ENCODE assay signal across 9 mouse cellular contexts in genomic region chr14:33923168-33924070, GRCm38 (mm10). TPM values are rescaled to one million over a fixed set of nuclear protein-coding genes. Genes with fewer than 3 reads are reported as not detected.
A peak's percentile ranks its signal among the peaks of the same experiment; 100 is the strongest.
DNase-seq lines count a peak whose midpoint lies in the region; ATAC-seq and TF ChIP-seq lines count a peak whose summit lies in the region.
"Had no signal": no experiment of that assay in that cellular context is flagged by ENCODE, and none has a peak within 500 bp of the region (broad histone marks: within the 10 kb centered on the region; RNA-seq: fewer than 3 reads in every experiment).

Gene Gdf10, plus strand, starts transcription at chr14:33923587.

- peak within 1 kb of the TSS; percentile 68 for H3K9ac ChIP-seq in heart, adult 2 months (ENCODE audit: low read depth, low read length)
- H3K9ac ChIP-seq in kidney, postnatal 0 days (ENCODE audit: low read depth, low read length) = peak within 1 kb of the TSS; percentile 37
- no peak within 1 kb of the TSS for H3K9ac ChIP-seq in liver, embryonic 14.5 days (replicated peaks)

- intact Hi-C loops in heart, adult 2 months (cut with DNase I) = no loop called here

- peaks cover 7% of the 10 kb centered on the region for H3K27me3 ChIP-seq in heart, adult 2 months (ENCODE audit: control insufficient read depth, insufficient read depth, low read length)
- H3K27me3 ChIP-seq in kidney, postnatal 0 days (ENCODE audit: insufficient read depth, low read length) = peaks cover 29% of the 10 kb centered on the region
- H3K27me3 ChIP-seq in liver, embryonic 14.5 days (ENCODE audit: control insufficient read depth, insufficient read depth, low read length) = peaks cover 25% of the 10 kb centered on the region

- H3K4me2 ChIP-seq in kidney, postnatal 0 days (ENCODE audit: low read length) = peak within 1 kb of the TSS; percentile 96
- H3K4me2 ChIP-seq in liver, embryonic 14.5 days (ENCODE audit: low read depth) = peak within 1 kb of the TSS; percentile 40

- no peak within 1 kb of the TSS for H3K27ac ChIP-seq in brown adipose tissue, adult 24 weeks (replicated peaks; ENCODE audit: low read depth, low read length)
- no peak within 1 kb of the TSS for H3K27ac ChIP-seq in heart, adult 2 months
- H3K27ac ChIP-seq in kidney, postnatal 0 days = no peak within 1 kb of the TSS
- H3K27ac ChIP-seq in liver, embryonic 14.5 days = no peak within 1 kb of the TSS

- H3K4me3 ChIP-seq in brown adipose tissue, adult 24 weeks (ENCODE audit: insufficient read depth, low read depth, low read length) = peak within 1 kb of the TSS; percentile 46
- H3K4me3 ChIP-seq in heart, adult 2 months = peak within 1 kb of the TSS; percentile 43
- H3K4me3 ChIP-seq in kidney, postnatal 0 days (replicated peaks; ENCODE audit: low read depth, low read length) = peak within 1 kb of the TSS; percentile 51
- peak within 1 kb of the TSS; percentile 37 to 47 for H3K4me3 ChIP-seq in liver, embryonic 14.5 days (ENCODE audit: insufficient read depth in 1 of 2, low read depth in 2 of 2, low read length in 2 of 2)
- H3K4me3 ChIP-seq: myocyte had no signal

- no peaks in the 10 kb centered on the region for H3K4me1 ChIP-seq in brown adipose tissue, adult 24 weeks (ENCODE audit: control insufficient read depth, insufficient read depth, insufficient read length, low read length)
- no peaks in the 10 kb centered on the region; the same call in 1 of the 2 replicates for H3K4me1 ChIP-seq in heart, adult 2 months (ENCODE audit: control insufficient read depth, insufficient read depth, low read length)
- H3K4me1 ChIP-seq in kidney, postnatal 0 days (replicated peaks; ENCODE audit: insufficient read depth, low read length) = 0 out of 2 replicates have a peak, but pooled peaks cover 3% of the 10 kb centered on the region
- H3K4me1 ChIP-seq in liver, embryonic 14.5 days (replicated peaks; ENCODE audit: control insufficient read depth in 2 of 2, insufficient read depth in 2 of 2, low read length in 1 of 2) = no peaks in the 10 kb centered on the region

- no peak for TF ChIP-seq POLR2A in heart, adult 2 months (IDR thresholded peaks at IDR 0.05; ENCODE audit: insufficient read depth, low read depth, low read length)

- no peak for TF ChIP-seq EP300 in heart, adult 2 months (IDR thresholded peaks at IDR 0.05; ENCODE audit: insufficient read depth, low read depth, low read length)
- no peak for TF ChIP-seq EP300 in liver, embryonic 14.5 days (IDR thresholded peaks at IDR 0.05; ENCODE audit: low read depth)

- DNase-seq in gastrocnemius, adult 18-20 months (ENCODE audit: low spot score) = peak; percentile 9
- DNase-seq in gastrocnemius, adult 8-10 months (ENCODE audit: low spot score in 2 of 2) = no peak
- DNase-seq in heart, adult 2 months = peak; percentile 28 to 47
- peak; percentile 37 for DNase-seq in kidney, postnatal 0 days (ENCODE audit: low spot score)
- no peak for DNase-seq in liver, embryonic 14.5 days (ENCODE audit: low read depth in 3 of 3, low spot score in 3 of 3)
- DNase-seq in ovary, postnatal 14 days (ENCODE audit: low spot score) = peak; percentile 46
- DNase-seq in spleen, adult 18-20 months = no peak

- H3K9me3 ChIP-seq in kidney, postnatal 0 days (replicated peaks; ENCODE audit: low read length) = no peaks in the 10 kb centered on the region
- H3K9me3 ChIP-seq in liver, embryonic 14.5 days (ENCODE audit: control insufficient read depth, low read length) = no peaks in the 10 kb centered on the region

- WGBS in heart, adult 2 months = 1% methylated on average over 84 of the region's 85 CpGs
- WGBS in kidney, postnatal 0 days = under 1% methylated on average over 79 of the region's 85 CpGs
- WGBS in liver, embryonic 14.5 days (ENCODE audit: insufficient replicate concordance) = under 1% methylated on average over 70 of the region's 85 CpGs

- no peaks in the 10 kb centered on the region for H3K36me3 ChIP-seq in heart, adult 2 months (ENCODE audit: control insufficient read depth, insufficient read depth, low read length)
- no peaks in the 10 kb centered on the region for H3K36me3 ChIP-seq in kidney, postnatal 0 days (ENCODE audit: insufficient read depth, low read length)
- no peaks in the 10 kb centered on the region for H3K36me3 ChIP-seq in liver, embryonic 14.5 days (replicated peaks; ENCODE audit: control insufficient read depth, insufficient read depth, low read depth)

- ATAC-seq in kidney, postnatal 0 days (replicated peaks; ENCODE audit: low FRiP score, low read depth) = peak; percentile 68
- no peak for ATAC-seq in liver, embryonic 14.5 days (ENCODE audit: insufficient read depth)

- 0 out of 2 replicates have a peak, but pooled peaks have one; percentile 2 for TF ChIP-seq CTCF in heart, adult 2 months (IDR thresholded peaks at IDR 0.05)
- TF ChIP-seq CTCF in kidney, postnatal 0 days (IDR thresholded peaks at IDR 0.05; ENCODE audit: low read depth) = no peak
- TF ChIP-seq CTCF in liver, embryonic 14.5 days (IDR thresholded peaks at IDR 0.05; ENCODE audit: low read depth) = no peak

- H3K79me2 ChIP-seq in heart, adult 2 months (replicated peaks; ENCODE audit: control insufficient read depth, insufficient read depth, low read length) = no peaks in the 10 kb centered on the region

RNA-seq across cellular contexts. Expression of gene Gdf10, which starts in this region (rescaled TPM):
- 1 to 10 TPM; 1.2 TPM for total RNA-seq in gastrocnemius, adult 18-20 months (2021)
- total RNA-seq in gastrocnemius, adult 8-10 months (2022) = 1 to 10 TPM in 2 of 4 experiments, under 1 TPM in 2; 0.39 to 1.3 (median 1.0) TPM
- 1.2 and 1.7 TPM in 2 replicates for polyA plus RNA-seq in brown adipose tissue, adult 24 weeks (2012; ENCODE audit: insufficient read depth, insufficient read length, missing spikeins)
- total RNA-seq in heart, adult 2 months (2021) = 1 to 10 TPM; 1.0 to 1.1 TPM
- polyA plus RNA-seq in heart, adult 2 months (2012; rRNA removed) = 1.8 and 3.8 TPM in 2 replicates
- 2.6 and 3.1 TPM in 2 replicates for polyA plus RNA-seq in kidney, postnatal 0 days (2015; fragmentation: Nextera tagmentation; extraction: Ambion mirVana)
- 3.7 and 3.9 TPM in 2 replicates for polyA plus RNA-seq in liver, embryonic 14.5 days (2012; rRNA removed)
- polyA plus RNA-seq in liver, embryonic 14.5 days (2014; fragmentation: Nextera tagmentation; extraction: Ambion mirVana) = 4.8 and 4.9 TPM in 2 replicates
- polyA plus RNA-seq: myocyte had no signal

Comparison
In these comparisons a context has a peak if more than half of its experiments do, and no peak if none do; other contexts are left out.
1. DNase-seq: peak in gastrocnemius, adult 18-20 months (single experiment), heart, adult 2 months (2 of 2), kidney, postnatal 0 days (single experiment) and ovary, postnatal 14 days (single experiment); none in gastrocnemius, adult 8-10 months (0 of 2), liver, embryonic 14.5 days (0 of 3) and spleen, adult 18-20 months (0 of 2).
2. Peak in every context shown above with its lines, with median percentiles within 50 percentile points of each other: H3K4me3 ChIP-seq.